Mouse (Mus musculus): Measurements from ENCODE around the gene Cops4. TPM values are rescaled to one million over a fixed set of nuclear protein-coding genes. Genes with fewer than 3 reads are reported as not detected.
A peak's percentile ranks its signal among the peaks of the same experiment; 100 is the strongest.

Cops4 gene
- polyA plus RNA-seq, 1 experiment from 2014 or later: 151 TPM

DNA sequence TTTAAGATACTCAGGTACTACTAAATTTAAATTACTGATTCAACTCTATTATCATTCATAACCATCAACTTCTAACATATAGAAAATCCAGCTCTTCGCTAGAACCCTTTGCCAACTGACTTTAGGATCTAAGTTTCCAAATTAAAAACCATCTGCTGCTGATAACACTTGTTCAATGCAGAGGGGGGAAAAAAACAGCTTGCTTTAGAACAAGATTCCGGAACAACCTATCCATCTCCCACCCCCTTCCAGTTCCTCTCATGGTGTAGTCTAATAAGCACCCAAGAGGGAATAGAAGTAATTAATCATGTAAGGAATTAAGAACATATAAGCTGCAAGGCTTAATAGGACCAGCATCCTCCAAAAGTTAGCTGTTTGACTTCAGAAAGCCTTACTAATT is 18.9 kb upstream of the Cops4 start:
- H3K27ac ChIP-seq (ENCODE audit: low read length): no peak overlapping the region
- H3K4me2 ChIP-seq (ENCODE audit: low read depth, low read length): peak overlapping the region; percentile 85
- 21% methylated on average over 2 of the region's 2 CpGs for WGBS
- peak overlapping the region; percentile 96 for H3K4me3 ChIP-seq (ENCODE audit: low read length)
- peaks cover 17% of the 10 kb centered on the region for H3K4me1 ChIP-seq (ENCODE audit: control insufficient read depth, insufficient read depth, low read length)
- H3K36me3 ChIP-seq (ENCODE audit: control insufficient read depth, insufficient read depth): no peaks in the 10 kb centered on the region
- H3K9ac ChIP-seq (ENCODE audit: low read length): peak overlapping the region; percentile 91
- H3K27me3 ChIP-seq (ENCODE audit: control insufficient read depth, insufficient read depth, low read length): no peaks in the 10 kb centered on the region
- no peaks in the 10 kb centered on the region for H3K9me3 ChIP-seq (replicated peaks; ENCODE audit: control insufficient read depth, low read length)
- ATAC-seq (replicated peaks; ENCODE audit: extremely low read depth, insufficient read depth, low FRiP score): no peak

DNA sequence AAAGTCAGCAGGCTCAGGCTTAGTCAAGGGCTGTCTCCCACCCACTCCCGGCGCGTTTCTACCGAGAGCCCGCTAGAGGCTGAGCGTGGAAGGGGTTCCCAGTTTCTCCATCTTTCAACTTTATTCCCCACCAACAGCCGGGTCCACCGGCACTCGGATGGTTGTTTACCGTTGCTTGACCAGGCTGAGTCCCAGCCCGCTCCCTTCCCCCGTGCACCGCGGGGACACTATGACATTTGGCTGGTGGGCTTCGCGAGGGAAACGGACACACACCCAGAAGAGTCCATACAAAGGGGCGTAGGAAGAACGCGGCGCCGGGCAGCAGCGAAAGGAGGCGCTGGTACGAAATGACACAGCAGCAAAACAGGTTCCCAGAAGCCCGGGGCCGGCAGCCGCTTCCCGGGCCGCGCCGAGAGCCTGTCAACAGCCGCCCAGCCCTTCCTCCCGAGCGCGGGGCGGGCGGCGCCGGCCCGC is 18.2 kb upstream of the Cops4 start:
- Histone ChIP-seq H3K27me3 (ENCODE audit: control insufficient read depth, insufficient read depth, low read length) (no peaks in the 10 kb centered on the region), H3K4me2 (ENCODE audit: low read depth, low read length) (peak overlapping the region; percentile 85), H3K4me1 (ENCODE audit: control insufficient read depth, insufficient read depth, low read length) (peaks cover 17% of the 10 kb centered on the region), H3K4me3 (ENCODE audit: low read length) (peak overlapping the region; percentile 96), H3K36me3 (ENCODE audit: control insufficient read depth, insufficient read depth) (no peaks in the 10 kb centered on the region), H3K9ac (ENCODE audit: low read length) (peak overlapping the region; percentile 91), H3K27ac (ENCODE audit: low read length) (peak overlapping the region; percentile 66), H3K9me3 (replicated peaks; ENCODE audit: control insufficient read depth, low read length) (no peaks in the 10 kb centered on the region)
- peak; percentile 4; the same call in 1 of the 2 replicates for ATAC-seq (replicated peaks; ENCODE audit: extremely low read depth, insufficient read depth, low FRiP score)
- WGBS: 0% methylated on average over 33 of the region's 41 CpGs

DNA sequence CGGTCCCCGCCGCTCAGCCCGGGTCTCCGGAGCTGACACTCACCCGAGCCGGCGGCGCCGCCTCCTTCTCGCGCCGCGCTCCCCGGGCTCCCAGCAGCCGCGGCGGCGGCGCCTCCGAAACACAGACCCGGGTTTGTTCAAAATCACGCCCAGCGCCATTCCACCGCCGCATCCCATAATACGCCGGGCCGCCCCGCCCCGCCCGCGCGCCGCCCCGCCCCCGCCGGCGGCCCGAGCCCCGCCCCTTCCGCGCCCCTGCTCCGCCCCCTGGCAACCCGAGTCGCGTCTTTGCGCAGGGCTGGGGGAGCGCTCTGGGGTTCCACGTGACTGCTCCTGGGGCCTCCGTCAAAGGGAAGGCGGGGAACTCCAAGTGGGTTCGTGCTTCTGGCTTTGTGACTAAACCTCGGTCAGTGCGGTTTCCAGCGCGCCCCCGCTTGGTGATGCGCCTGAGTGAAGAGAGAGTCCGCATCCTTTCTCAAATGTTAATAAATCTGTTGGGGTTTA is 17.6 kb upstream of the Cops4 start, which contains the start of gene Lin54:
TSS of gene Lin54 (minus strand) at position 182 of the 504 bp plus-strand sequence.
- H3K36me3 ChIP-seq (ENCODE audit: control insufficient read depth, insufficient read depth): no peaks in the 10 kb centered on the region
- under 1% methylated on average over 45 of the region's 60 CpGs for WGBS
- peak within 1 kb of the TSS; percentile 91 for H3K9ac ChIP-seq (ENCODE audit: low read length)
- H3K4me3 ChIP-seq (ENCODE audit: low read length): peak within 1 kb of the TSS; percentile 96
- H3K4me1 ChIP-seq (ENCODE audit: control insufficient read depth, insufficient read depth, low read length): peaks cover 17% of the 10 kb centered on the region
- peak within 1 kb of the TSS; percentile 85 for H3K4me2 ChIP-seq (ENCODE audit: low read depth, low read length)
- peak; percentile 91 for ATAC-seq (replicated peaks; ENCODE audit: extremely low read depth, insufficient read depth, low FRiP score)
- H3K27ac ChIP-seq (ENCODE audit: low read length): peak within 1 kb of the TSS; percentile 72
- H3K27me3 ChIP-seq (ENCODE audit: control insufficient read depth, insufficient read depth, low read length): no peaks in the 10 kb centered on the region
- no peaks in the 10 kb centered on the region for H3K9me3 ChIP-seq (replicated peaks; ENCODE audit: control insufficient read depth, low read length)

DNA sequence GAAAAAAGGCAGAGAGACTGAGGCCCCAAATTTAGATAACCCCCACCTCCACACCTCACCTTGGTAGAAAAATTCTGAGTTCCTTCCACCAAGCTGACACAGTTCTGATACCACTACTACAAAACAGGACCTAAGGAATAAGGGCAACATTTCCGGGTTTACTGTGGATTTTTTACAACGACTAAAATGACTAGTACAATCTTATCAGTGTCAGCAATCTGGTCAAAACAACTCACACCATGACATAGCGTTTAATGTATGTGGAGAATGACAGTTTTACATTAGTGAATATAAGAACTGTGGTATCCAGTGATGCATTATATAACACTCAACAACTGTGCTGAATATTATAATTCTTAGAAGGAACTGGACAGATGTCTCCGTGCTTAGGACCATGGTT is 16.8 kb upstream of the Cops4 start:
- Histone ChIP-seq H3K4me3 (ENCODE audit: low read length) (no peak overlapping the region; the same call in 1 of the 2 replicates), H3K4me2 (ENCODE audit: low read depth, low read length) (peak overlapping the region; percentile 77), H3K9ac (ENCODE audit: low read length) (no peak overlapping the region), H3K9me3 (replicated peaks; ENCODE audit: control insufficient read depth, low read length) (no peaks in the 10 kb centered on the region), H3K4me1 (ENCODE audit: control insufficient read depth, insufficient read depth, low read length) (peaks cover 17% of the 10 kb centered on the region), H3K36me3 (ENCODE audit: control insufficient read depth, insufficient read depth) (no peaks in the 10 kb centered on the region), H3K27me3 (ENCODE audit: control insufficient read depth, insufficient read depth, low read length) (no peaks in the 10 kb centered on the region), H3K27ac (ENCODE audit: low read length) (no peak overlapping the region)
- no peak for ATAC-seq (replicated peaks; ENCODE audit: extremely low read depth, insufficient read depth, low FRiP score)
- WGBS: 61% methylated on average over 4 of the region's 4 CpGs

DNA sequence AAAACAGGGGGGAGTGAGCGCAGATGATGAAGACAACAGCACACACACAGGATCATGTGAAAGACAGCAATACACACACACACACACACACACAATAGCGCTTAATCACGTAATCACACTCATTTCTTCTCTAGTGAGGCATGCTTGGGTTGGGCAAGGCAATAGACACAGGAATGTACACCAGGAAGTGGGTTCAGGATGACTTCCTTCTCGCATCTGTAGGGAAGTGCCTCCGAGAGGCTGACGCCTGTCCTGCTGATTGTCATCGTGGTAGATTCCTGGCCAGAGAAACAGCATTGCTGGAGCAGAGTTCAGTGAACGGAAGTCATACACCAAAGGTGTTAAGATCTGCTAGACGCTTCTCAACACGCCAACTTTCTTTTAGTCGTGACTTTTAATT is 8.9 kb upstream of the Cops4 start:
- WGBS: 49% methylated on average over 11 of the region's 11 CpGs
- H3K27ac ChIP-seq (ENCODE audit: low read length): no peak overlapping the region

DNA sequence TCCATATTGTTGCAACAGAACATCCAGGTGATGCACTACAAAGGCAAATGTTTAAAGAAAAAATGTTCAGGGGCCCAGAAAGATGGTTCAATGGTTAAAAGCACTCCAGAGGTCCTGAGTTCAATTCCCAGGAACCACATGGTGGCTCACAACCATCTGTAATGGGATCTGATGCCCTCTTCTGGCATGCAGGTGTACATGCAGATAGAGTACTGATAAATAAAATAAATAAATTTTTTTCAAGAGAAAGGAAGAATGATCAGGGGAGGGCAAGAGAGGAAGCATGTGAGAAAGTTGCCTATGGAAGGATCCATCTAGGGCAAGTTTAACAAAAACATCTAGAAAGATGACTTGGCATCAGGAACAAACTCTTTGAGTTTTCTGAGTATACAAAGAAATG is 5.5 kb upstream of the Cops4 start:
- Histone ChIP-seq H3K4me1 (ENCODE audit: control insufficient read depth, insufficient read depth, low read length) (peaks cover 2% of the 10 kb centered on the region), H3K27me3 (ENCODE audit: control insufficient read depth, insufficient read depth, low read length) (0 out of 2 replicates have a peak, but pooled peaks cover 2% of the 10 kb centered on the region), H3K4me3 (ENCODE audit: low read length) (no peak overlapping the region), H3K27ac (ENCODE audit: low read length) (no peak overlapping the region), H3K9me3 (replicated peaks; ENCODE audit: control insufficient read depth, low read length) (no peaks in the 10 kb centered on the region), H3K9ac (ENCODE audit: low read length) (no peak overlapping the region), H3K36me3 (ENCODE audit: control insufficient read depth, insufficient read depth) (no peaks in the 10 kb centered on the region), H3K4me2 (ENCODE audit: low read depth, low read length) (no peak overlapping the region)
- no peak for ATAC-seq (replicated peaks; ENCODE audit: extremely low read depth, insufficient read depth, low FRiP score)

More for the DNA sequence above, 8.9 kb upstream of the Cops4 start:
- H3K9me3 ChIP-seq (replicated peaks; ENCODE audit: control insufficient read depth, low read length): no peaks in the 10 kb centered on the region
- no peaks in the 10 kb centered on the region for H3K4me1 ChIP-seq (ENCODE audit: control insufficient read depth, insufficient read depth, low read length)
- no peak for ATAC-seq (replicated peaks; ENCODE audit: extremely low read depth, insufficient read depth, low FRiP score)
- no peak overlapping the region for H3K4me3 ChIP-seq (ENCODE audit: low read length)
- H3K9ac ChIP-seq (ENCODE audit: low read length): no peak overlapping the region
- no peaks in the 10 kb centered on the region for H3K27me3 ChIP-seq (ENCODE audit: control insufficient read depth, insufficient read depth, low read length)
- no peak overlapping the region for H3K4me2 ChIP-seq (ENCODE audit: low read depth, low read length)
- no peaks in the 10 kb centered on the region for H3K36me3 ChIP-seq (ENCODE audit: control insufficient read depth, insufficient read depth)

DNA sequence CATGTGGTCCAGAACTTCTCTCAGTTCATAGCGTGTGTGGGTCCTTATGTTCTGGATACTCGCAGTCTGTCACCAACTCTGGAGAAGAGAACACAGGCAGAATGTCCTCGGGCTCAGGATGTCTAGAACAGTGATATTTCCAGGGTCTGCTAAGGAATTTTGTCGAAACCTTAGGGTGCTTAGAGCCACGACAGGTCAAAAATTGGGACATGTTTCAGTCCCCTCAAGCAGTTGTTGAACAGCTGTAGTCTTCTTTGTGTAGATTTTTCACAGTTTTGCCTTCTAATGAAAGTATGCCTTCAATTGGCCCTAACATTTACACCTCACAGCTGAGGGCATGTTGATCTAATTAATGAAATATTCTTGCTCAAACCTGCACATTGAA is 910 bp downstream of the Cops4 start:
- Histone ChIP-seq H3K9ac (ENCODE audit: low read length) (peak overlapping the region; percentile 91), H3K27me3 (ENCODE audit: control insufficient read depth, insufficient read depth, low read length) (0 out of 2 replicates have a peak, but pooled peaks cover 2% of the 10 kb centered on the region), H3K4me3 (ENCODE audit: low read length) (peak overlapping the region; percentile 87), H3K4me1 (ENCODE audit: control insufficient read depth, insufficient read depth, low read length) (peaks cover 14% of the 10 kb centered on the region), H3K27ac (ENCODE audit: low read length) (peak overlapping the region; percentile 85), H3K36me3 (ENCODE audit: control insufficient read depth, insufficient read depth) (peaks cover 3% of the 10 kb centered on the region), H3K9me3 (replicated peaks; ENCODE audit: control insufficient read depth, low read length) (no peaks in the 10 kb centered on the region), H3K4me2 (ENCODE audit: low read depth, low read length) (peak overlapping the region; percentile 82)
- 5% methylated on average over 5 of the region's 5 CpGs for WGBS
- ATAC-seq (replicated peaks; ENCODE audit: extremely low read depth, insufficient read depth, low FRiP score): no peak

DNA sequence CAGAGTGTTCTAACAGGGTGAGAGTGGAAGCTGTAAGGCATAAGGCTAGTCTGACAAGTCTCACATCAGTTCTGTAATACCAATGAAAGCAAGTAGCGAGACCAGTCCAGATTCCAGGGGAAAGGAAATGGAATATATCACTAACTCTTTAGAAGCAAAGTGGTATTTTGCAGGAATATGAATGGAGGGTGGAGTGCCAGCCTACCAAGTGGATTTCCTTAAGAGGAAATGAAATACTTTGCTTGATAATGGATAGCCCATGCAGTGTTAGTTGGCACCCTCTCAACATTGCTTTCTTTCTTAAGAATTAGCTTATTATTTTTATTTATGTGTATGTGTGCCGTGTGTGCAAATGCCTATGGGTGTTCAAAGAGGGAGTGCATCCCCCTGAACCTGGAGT is 2.1 kb downstream of the Cops4 start:
- WGBS: 81% methylated on average over 2 of the region's 2 CpGs
- Histone ChIP-seq H3K4me3 (ENCODE audit: low read length) (no peak overlapping the region), H3K4me1 (ENCODE audit: control insufficient read depth, insufficient read depth, low read length) (peaks cover 14% of the 10 kb centered on the region), H3K9me3 (replicated peaks; ENCODE audit: control insufficient read depth, low read length) (no peaks in the 10 kb centered on the region), H3K27me3 (ENCODE audit: control insufficient read depth, insufficient read depth, low read length) (0 out of 2 replicates have a peak, but pooled peaks cover 2% of the 10 kb centered on the region), H3K4me2 (ENCODE audit: low read depth, low read length) (peak overlapping the region; percentile 12; the same call in 1 of the 2 replicates), H3K27ac (ENCODE audit: low read length) (no peak overlapping the region), H3K36me3 (ENCODE audit: control insufficient read depth, insufficient read depth) (peaks cover 6% of the 10 kb centered on the region), H3K9ac (ENCODE audit: low read length) (no peak overlapping the region; the same call in 1 of the 2 replicates)
- ATAC-seq (replicated peaks; ENCODE audit: extremely low read depth, insufficient read depth, low FRiP score): no peak

DNA sequence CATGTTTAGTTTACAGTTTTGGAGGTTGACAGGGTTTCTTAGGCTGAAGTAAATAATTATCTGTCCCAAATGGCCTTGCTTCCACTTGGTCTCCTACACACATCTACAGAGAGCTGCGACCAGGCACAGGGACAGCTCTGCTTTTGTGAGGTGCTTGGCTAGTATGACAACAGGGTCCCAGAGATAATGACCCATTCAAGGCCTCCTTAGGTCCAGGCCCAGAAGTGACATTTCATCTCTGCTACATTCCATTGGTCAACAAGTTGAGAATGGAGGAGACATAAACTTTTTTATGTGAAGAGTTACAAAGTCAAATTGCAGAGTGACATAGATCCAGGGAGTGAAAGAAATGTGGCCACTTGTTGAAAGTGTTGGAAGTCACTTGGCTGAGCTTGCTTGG is 5.2 kb downstream of the Cops4 start:
- Histone ChIP-seq H3K9ac (ENCODE audit: low read length) (no peak overlapping the region), H3K9me3 (replicated peaks; ENCODE audit: control insufficient read depth, low read length) (no peaks in the 10 kb centered on the region), H3K27ac (ENCODE audit: low read length) (no peak overlapping the region), H3K4me2 (ENCODE audit: low read depth, low read length) (no peak overlapping the region), H3K4me3 (ENCODE audit: low read length) (no peak overlapping the region), H3K27me3 (ENCODE audit: control insufficient read depth, insufficient read depth, low read length) (no peaks in the 10 kb centered on the region), H3K36me3 (ENCODE audit: control insufficient read depth, insufficient read depth) (peaks cover 8% of the 10 kb centered on the region), H3K4me1 (ENCODE audit: control insufficient read depth, insufficient read depth, low read length) (peaks cover 19% of the 10 kb centered on the region)
- 79% methylated on average over 1 of the region's 1 CpGs for WGBS
- ATAC-seq (replicated peaks; ENCODE audit: extremely low read depth, insufficient read depth, low FRiP score): no peak

Measured in heart, embryonic 16.5 days (tissue).